Mouse (Mus musculus) liver, embryonic 14.5 days (tissue): Measurements from ENCODE around the gene Gm20683. TPM values are rescaled to one million over a fixed set of nuclear protein-coding genes. Genes with fewer than 3 reads are reported as not detected.

ENCODE experiments used
- ATAC-seq: fragments of 200-750 bp; cut with Nextera tagmentation; 2 replicates; pipeline ENCODE4 v1.8.0; 2017; ENCODE audit warnings: moderate number of reproducible peaks, mild to moderate bottlenecking, moderate library complexity; ENCODE audit not compliant: insufficient read depth
- DNase-seq, 3 experiments: peaks; one replicate each; pipeline ENCODE4 v3.0.0-alpha.2; 2012 to 2013; ENCODE audit warnings: low read depth in 3 of 3, low spot score in 3 of 3
- H3K27ac ChIP-seq: fragments of 300-500 bp; sonication (generic); 2 replicates; pipeline ENCODE4 v1.5.1; 2014; ENCODE audit warnings: moderate library complexity, mild to moderate bottlenecking, control low read depth, inconsistent platforms
- H3K27me3 ChIP-seq: fragments of 300-500 bp; sonication (generic); 2 replicates; pipeline ENCODE4 v1.6.1; 2014; ENCODE audit warnings: mild to moderate bottlenecking, low read length, moderate library complexity; ENCODE audit not compliant: control insufficient read depth, insufficient read depth
- H3K36me3 ChIP-seq: fragments of 300-500 bp; sonication (generic); replicated peaks from 2 replicates; pipeline ENCODE4 v1.6.1; 2014; ENCODE audit warnings: low read depth; ENCODE audit not compliant: control insufficient read depth, insufficient read depth
- H3K4me1 ChIP-seq, 2 experiments: fragments of 200-500 bp in 1 of 2; fragments of 300-500 bp in 1 of 2; sonication (generic) in 1 of 2; replicated peaks; 2 replicates each; pipeline ENCODE4 v1.6.1; 2012 to 2014; ENCODE audit warnings: antibody characterized with exemption in 1 of 2, inconsistent platforms in 1 of 2, low read length in 1 of 2; ENCODE audit not compliant: control insufficient read depth in 2 of 2, insufficient read depth in 2 of 2
- H3K4me2 ChIP-seq: fragments of 300-500 bp; sonication (generic); 2 replicates; pipeline ENCODE4 v1.6.1; 2014; ENCODE audit warnings: low read depth, mild to moderate bottlenecking, control low read depth, moderate library complexity
- H3K4me3 ChIP-seq, 2 experiments: fragments of 200-500 bp in 1 of 2; fragments of 300-500 bp in 1 of 2; sonication (generic) in 1 of 2; 2 replicates each; pipeline ENCODE4 v1.5.1; 2012 to 2014; ENCODE audit warnings: low read depth in 2 of 2, low read length in 2 of 2, mild to moderate bottlenecking in 2 of 2, control low read depth in 1 of 2, inconsistent platforms in 1 of 2, moderate library complexity in 1 of 2; ENCODE audit not compliant: insufficient read depth in 1 of 2
- H3K9ac ChIP-seq: fragments of 300-500 bp; sonication (generic); replicated peaks from 2 replicates; pipeline ENCODE4 v1.6.1; 2014; ENCODE audit warnings: mild to moderate bottlenecking, control low read depth, moderate library complexity
- H3K9me3 ChIP-seq: fragments of 300-500 bp; sonication (generic); 2 replicates; pipeline ENCODE4 v1.6.1; 2016; ENCODE audit warnings: low read length, mixed read lengths; ENCODE audit not compliant: control insufficient read depth
- CTCF ChIP-seq: IDR thresholded peaks from 2 replicates; pipeline ENCODE4 v1.5.1; 2016; ENCODE audit warnings: antibody characterized with exemption, low read depth, control low read depth
- EP300 ChIP-seq: IDR thresholded peaks from 2 replicates; pipeline ENCODE4 v1.6.1; 2016; ENCODE audit warnings: antibody characterized with exemption, low read depth
- WGBS: fragments of 180-500 bp; shearing (Covaris S2); extraction: QIAGEN DNeasy Blood & Tissue Kit; methylation state at CpG from one replicate; pipeline ENCODE4 v1.1.7; 2014; ENCODE audit not compliant: insufficient replicate concordance; 5-methylcytosine and 5-hydroxymethylcytosine counted together
- polyA plus RNA-seq, 2 experiments: library from polyadenylated mRNA; depleted of rRNA in 1 of 2; stranded (reverse) in 1 of 2; unstranded in 1 of 2; fragments of >200 nt; fragmentation: Nextera tagmentation in 1 of 2; extraction: Ambion mirVana in 1 of 2; gene quantifications; 2 replicates each; pipeline versions ENCODE4 v1.2.1 to v1.2.3; 2012 to 2014

Gene Gm20683
- polyA plus RNA-seq, 2 experiments: 3.3 TPM; not detected in 1

GRCm38 (mm10) chr17:25833291-25833663 lies 8.3 kb downstream of the Gm20683 start, which contains the start of gene Stub1:
TSS of gene Stub1 (minus strand) at chr17:25833404.
- under 1% methylated on average over 24 of the region's 24 CpGs for WGBS
- peaks cover 11 to 19% of the 10 kb centered on the region in 2 experiments for H3K4me1 ChIP-seq
- H3K27ac ChIP-seq: peak within 1 kb of the TSS; percentile 72
- peak within 1 kb of the TSS; percentile 70 to 74 for H3K4me3 ChIP-seq
- peak within 1 kb of the TSS; percentile 83 for H3K4me2 ChIP-seq
- peaks cover 11% of the 10 kb centered on the region for H3K36me3 ChIP-seq
- ATAC-seq: peak; percentile 66
- no peak for TF ChIP-seq CTCF
- no peak for TF ChIP-seq EP300
- H3K9me3 ChIP-seq: no peaks in the 10 kb centered on the region
- H3K27me3 ChIP-seq: no peaks in the 10 kb centered on the region
- H3K9ac ChIP-seq: peak within 1 kb of the TSS; percentile 66
- peak; percentile 67 to 73 (median 69) for DNase-seq

DNA sequence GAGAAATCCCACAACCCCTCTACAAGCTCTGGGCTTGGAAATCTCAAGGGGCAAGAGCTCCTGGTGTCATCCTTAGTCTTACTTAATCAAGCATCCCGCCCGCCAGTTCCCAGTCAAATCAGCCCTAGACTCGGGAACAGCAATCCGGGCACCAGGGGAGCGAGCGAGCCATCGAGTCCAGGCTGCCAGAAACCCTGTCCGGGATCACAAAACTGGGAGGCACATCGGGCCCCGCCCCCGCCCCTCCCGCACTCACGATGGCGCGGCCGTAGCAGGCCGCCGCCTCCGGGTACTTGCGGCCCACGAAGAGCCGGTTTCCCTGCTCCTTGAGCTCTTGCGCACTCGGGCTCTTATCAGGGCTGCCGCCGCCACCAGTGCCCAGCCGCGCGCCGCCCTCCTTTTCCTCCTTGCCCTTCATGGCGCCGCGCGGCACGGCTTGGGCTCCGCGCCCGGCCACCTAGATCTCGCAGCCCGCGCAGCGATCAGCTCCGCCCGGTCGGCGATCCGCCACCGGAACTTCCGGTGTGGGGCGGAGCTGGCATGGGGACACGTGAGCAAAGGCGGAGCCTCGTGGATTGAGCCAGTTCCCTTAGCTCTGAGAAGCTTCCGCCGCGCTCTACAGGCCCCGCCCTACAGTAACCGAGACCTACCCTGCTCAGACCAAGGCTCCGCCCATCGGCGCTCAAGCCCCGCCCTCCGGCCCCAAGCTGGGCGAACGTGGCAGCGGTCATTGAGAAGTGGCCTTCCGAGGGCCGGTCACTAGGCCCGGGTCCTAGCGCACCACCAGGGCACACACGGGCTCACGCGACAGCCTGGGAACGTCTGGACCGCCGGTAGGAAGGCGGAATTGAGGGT lies 8.9 kb downstream of the Gm20683 start:
- peak overlapping the region; percentile 83 for H3K4me2 ChIP-seq
- TF ChIP-seq CTCF (peak; percentile 17; the same call in 1 of the 2 replicates), EP300 (no peak)
- no peaks in the 10 kb centered on the region for H3K9me3 ChIP-seq
- peak overlapping the region; percentile 66 for H3K9ac ChIP-seq
- peaks cover 11 to 20% of the 10 kb centered on the region in 2 experiments for H3K4me1 ChIP-seq
- H3K27me3 ChIP-seq: no peaks in the 10 kb centered on the region
- WGBS: under 1% methylated on average over 77 of the region's 77 CpGs
- peaks cover 11% of the 10 kb centered on the region for H3K36me3 ChIP-seq
- H3K27ac ChIP-seq: peak overlapping the region; percentile 72
- ATAC-seq (peak; percentile 90), DNase-seq (peak; percentile 98 to 99 (median 99))
- peak overlapping the region; percentile 70 to 74 for H3K4me3 ChIP-seq

DNA sequence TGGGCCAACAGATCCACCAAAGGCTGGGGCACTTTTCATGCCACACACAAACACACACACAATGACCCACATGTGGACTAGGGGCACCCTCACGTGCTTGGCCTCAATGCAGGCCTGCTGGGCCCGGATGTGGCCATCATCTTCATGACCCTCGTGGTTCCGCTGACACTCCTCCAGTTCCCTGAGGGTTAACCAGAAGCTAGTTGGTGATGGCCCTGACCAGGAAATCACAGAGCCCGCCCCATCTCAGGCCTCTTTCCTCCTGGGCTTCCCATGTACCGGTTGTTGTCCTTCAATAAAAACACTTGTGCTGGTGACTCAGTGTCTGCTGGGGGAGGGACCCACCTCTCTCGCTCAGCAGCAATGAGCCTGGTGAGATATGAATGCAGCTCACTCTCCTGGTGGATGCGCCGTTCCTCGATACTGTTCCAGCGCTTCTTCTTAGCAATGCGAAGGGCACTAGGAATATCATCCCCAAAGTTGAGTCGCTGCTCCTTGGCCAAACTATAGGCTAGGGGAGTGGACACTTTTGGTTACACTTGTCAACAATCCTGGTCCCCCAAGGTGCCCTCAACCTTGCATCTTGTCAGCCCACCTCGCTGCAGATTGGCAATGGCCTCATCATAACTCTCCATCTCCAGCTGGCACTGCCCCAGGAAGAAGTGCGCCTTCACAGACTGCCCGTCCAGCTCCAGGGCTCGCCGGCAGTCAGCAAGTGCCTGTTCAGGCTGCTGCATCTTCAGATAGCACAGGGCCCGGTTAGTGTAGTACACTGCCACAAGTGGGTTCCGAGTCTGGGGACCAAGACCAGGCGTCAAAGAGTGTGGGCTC lies 9.9 kb downstream of the Gm20683 start:
- no peak for DNase-seq
- peaks cover 10 to 16% of the 10 kb centered on the region in 2 experiments for H3K4me1 ChIP-seq

DNA sequence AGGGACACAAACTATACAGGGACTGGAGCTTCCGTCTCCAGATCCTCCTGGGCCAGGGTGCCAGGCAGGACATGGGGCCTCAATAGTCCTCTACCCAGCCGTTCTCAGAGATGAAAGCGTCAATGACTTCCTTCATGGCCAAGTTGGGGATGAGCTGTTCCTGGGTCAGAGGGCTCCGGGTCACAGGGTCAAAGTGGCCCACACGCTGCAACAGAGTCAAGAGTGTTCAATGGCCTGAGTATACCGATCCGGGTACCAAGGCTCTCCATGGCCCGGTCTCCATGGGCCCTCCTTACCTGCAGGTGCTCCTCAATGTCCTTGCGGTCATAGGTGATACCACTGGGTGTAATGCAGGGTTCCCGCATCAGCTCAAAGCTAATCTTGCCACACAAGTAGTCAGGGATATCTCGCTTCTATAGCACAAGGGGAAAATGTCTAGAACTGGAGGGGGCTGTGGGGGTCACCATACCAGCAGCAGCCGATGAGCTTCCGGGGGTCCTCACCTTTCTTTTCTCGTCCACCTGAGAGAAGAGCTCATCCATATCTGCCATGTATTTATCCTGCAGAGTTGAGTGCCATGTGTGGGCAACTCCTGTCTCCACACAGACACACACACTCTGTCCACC lies 10.6 kb downstream of the Gm20683 start:
- 80% methylated on average over 14 of the region's 14 CpGs for WGBS
- peaks cover 8 to 16% of the 10 kb centered on the region in 2 experiments for H3K4me1 ChIP-seq
- peak overlapping the region; percentile 83 for H3K4me2 ChIP-seq
- peak overlapping the region in 1 of 2 experiments; percentile 74; a peak in 1 of 4 replicates for H3K4me3 ChIP-seq
- no peaks in the 10 kb centered on the region for H3K9me3 ChIP-seq
- peaks cover 13% of the 10 kb centered on the region for H3K36me3 ChIP-seq
- ATAC-seq (no peak), DNase-seq (no peak)
- TF ChIP-seq CTCF: no peak
- TF ChIP-seq EP300: no peak
- no peaks in the 10 kb centered on the region for H3K27me3 ChIP-seq
- H3K27ac ChIP-seq: no peak overlapping the region
- H3K9ac ChIP-seq: no peak overlapping the region

More for the DNA sequence above, 9.9 kb downstream of the Gm20683 start:
- H3K9ac ChIP-seq: peak overlapping the region; percentile 63
- H3K4me2 ChIP-seq: peak overlapping the region; percentile 83
- peak overlapping the region; percentile 38 for H3K27ac ChIP-seq
- ATAC-seq: no peak
- H3K36me3 ChIP-seq: peaks cover 11% of the 10 kb centered on the region
- 43% methylated on average over 21 of the region's 21 CpGs for WGBS
- H3K27me3 ChIP-seq: no peaks in the 10 kb centered on the region
- H3K9me3 ChIP-seq: no peaks in the 10 kb centered on the region
- TF ChIP-seq CTCF: no peak
- TF ChIP-seq EP300: no peak
- peak overlapping the region; percentile 70 to 74 for H3K4me3 ChIP-seq
